ENCODE assay signal across 9 mouse cellular contexts in the genomic region with DNA sequence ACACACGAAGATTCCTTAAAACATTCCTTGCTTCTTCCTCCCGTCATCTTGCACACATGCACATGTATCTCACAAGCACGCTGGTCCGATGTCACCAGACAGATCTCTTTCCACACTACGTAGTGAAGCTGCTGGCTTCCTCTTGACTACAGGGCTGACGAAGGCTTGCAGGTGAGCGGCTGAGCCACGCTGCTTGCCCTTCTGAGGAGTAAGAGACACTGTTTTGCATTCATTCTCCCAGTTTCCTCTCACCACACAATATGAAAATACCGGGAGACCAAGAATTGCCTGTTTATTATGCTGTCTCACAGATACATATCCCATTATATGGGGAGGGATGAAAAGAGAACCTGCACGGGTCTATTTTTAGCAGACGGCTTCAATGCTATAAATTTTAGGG.
DNase-seq lines count a peak whose midpoint lies in the region; ATAC-seq and TF ChIP-seq lines count a peak whose summit lies in the region.
"Had no signal": no experiment of that assay in that cellular context is flagged by ENCODE, and none has a peak within 500 bp of the region (broad histone marks: within the 10 kb centered on the region; RNA-seq: fewer than 3 reads in every experiment).

No protein-coding gene starts in this region.

- H3K27ac ChIP-seq in lung, embryonic 14.5 days (ENCODE audit: low read depth) = no peak overlapping the region
- H3K27ac ChIP-seq in forebrain, embryonic 12.5 days = peak overlapping the region; percentile 97
- no peak overlapping the region for H3K27ac ChIP-seq in intestine, embryonic 16.5 days (ENCODE audit: low read length)
- no peak overlapping the region for H3K27ac ChIP-seq in neural tube, embryonic 15.5 days (replicated peaks)

- no peaks in the 10 kb centered on the region for H3K36me3 ChIP-seq in lung, embryonic 14.5 days (ENCODE audit: insufficient read depth)
- no peaks in the 10 kb centered on the region for H3K36me3 ChIP-seq in forebrain, embryonic 12.5 days (replicated peaks)
- no peaks in the 10 kb centered on the region for H3K36me3 ChIP-seq in intestine, embryonic 16.5 days (ENCODE audit: control insufficient read depth, insufficient read depth, low read length)
- no peaks in the 10 kb centered on the region for H3K36me3 ChIP-seq in neural tube, embryonic 15.5 days

- no peak for DNase-seq in lung, embryonic 14.5 days
- DNase-seq in lung, postnatal 10 days = no peak
- no peak for DNase-seq in gastrocnemius, postnatal 4 days (ENCODE audit: low spot score in 2 of 2)
- no peak for DNase-seq in layer of hippocampus, postnatal 25 days (ENCODE audit: extremely low spot score in 1 of 2, low spot score in 1 of 2)
- DNase-seq in gastrocnemius, adult 8-10 months (ENCODE audit: low spot score in 2 of 2) = no peak
- DNase-seq: thymus, postnatal 4 days had no signal

- no peak overlapping the region for H3K9ac ChIP-seq in lung, embryonic 14.5 days
- H3K9ac ChIP-seq in forebrain, embryonic 12.5 days = no peak overlapping the region
- no peak overlapping the region for H3K9ac ChIP-seq in intestine, embryonic 16.5 days (ENCODE audit: low read depth, low read length)
- H3K9ac ChIP-seq in neural tube, embryonic 15.5 days (replicated peaks) = no peak overlapping the region

- no peaks in the 10 kb centered on the region for H3K9me3 ChIP-seq in lung, embryonic 14.5 days (ENCODE audit: low read depth, low read length)
- no peaks in the 10 kb centered on the region for H3K9me3 ChIP-seq in forebrain, embryonic 12.5 days
- no peaks in the 10 kb centered on the region for H3K9me3 ChIP-seq in intestine, embryonic 16.5 days (ENCODE audit: control insufficient read depth, low read length)
- H3K9me3 ChIP-seq in neural tube, embryonic 15.5 days (replicated peaks) = no peaks in the 10 kb centered on the region

- 3% methylated on average over 11 of the region's 11 CpGs for WGBS in lung, embryonic 14.5 days
- 2% methylated on average over 11 of the region's 11 CpGs for WGBS in forebrain, embryonic 12.5 days
- WGBS in intestine, embryonic 16.5 days = 6% methylated on average over 11 of the region's 11 CpGs
- WGBS in neural tube, embryonic 15.5 days = 5% methylated on average over 11 of the region's 11 CpGs

- H3K4me1 ChIP-seq in lung, embryonic 14.5 days (ENCODE audit: insufficient read depth) = no peaks in the 10 kb centered on the region
- H3K4me1 ChIP-seq in forebrain, embryonic 12.5 days = peaks cover 67% of the 10 kb centered on the region
- H3K4me1 ChIP-seq in intestine, embryonic 16.5 days (ENCODE audit: control insufficient read depth, insufficient read depth, low read length) = peaks cover 8% of the 10 kb centered on the region; the same call in 1 of the 2 replicates
- H3K4me1 ChIP-seq in neural tube, embryonic 15.5 days = peaks cover 20% of the 10 kb centered on the region

- ATAC-seq in lung, embryonic 14.5 days (ENCODE audit: insufficient read depth) = no peak
- ATAC-seq in forebrain, embryonic 12.5 days (ENCODE audit: low FRiP score) = no peak
- no peak for ATAC-seq in intestine, embryonic 16.5 days
- ATAC-seq in neural tube, embryonic 15.5 days (ENCODE audit: low FRiP score) = no peak

- TF ChIP-seq CTCF in lung, embryonic 14.5 days (IDR thresholded peaks at IDR 0.05; ENCODE audit: low read depth) = no peak

- H3K4me2 ChIP-seq in lung, embryonic 14.5 days = peak overlapping the region; percentile 55
- peak overlapping the region; percentile 54 for H3K4me2 ChIP-seq in forebrain, embryonic 12.5 days
- peak overlapping the region; percentile 43 for H3K4me2 ChIP-seq in intestine, embryonic 16.5 days (ENCODE audit: low read depth, low read length)
- peak overlapping the region; percentile 62 for H3K4me2 ChIP-seq in neural tube, embryonic 15.5 days

- H3K4me3 ChIP-seq in lung, embryonic 14.5 days (ENCODE audit: low read depth, low read length) = peak overlapping the region; percentile 17; the same call in 1 of the 2 replicates
- H3K4me3 ChIP-seq in forebrain, embryonic 12.5 days (replicated peaks) = no peak overlapping the region
- H3K4me3 ChIP-seq in intestine, embryonic 16.5 days (ENCODE audit: low read length) = peak overlapping the region; percentile 35
- peak overlapping the region; percentile 27 for H3K4me3 ChIP-seq in neural tube, embryonic 15.5 days (replicated peaks)

- peaks cover 76% of the 10 kb centered on the region for H3K27me3 ChIP-seq in lung, embryonic 14.5 days (ENCODE audit: insufficient read depth, low read length)
- peaks cover 46% of the 10 kb centered on the region for H3K27me3 ChIP-seq in forebrain, embryonic 12.5 days
- peaks cover 63% of the 10 kb centered on the region for H3K27me3 ChIP-seq in intestine, embryonic 16.5 days (replicated peaks; ENCODE audit: control insufficient read depth, insufficient read depth, low read length)
- H3K27me3 ChIP-seq in neural tube, embryonic 15.5 days (replicated peaks) = peaks cover 65% of the 10 kb centered on the region
